Mouse (Mus musculus): ENCODE results near the gene Amph. TPM values are rescaled to one million over a fixed set of nuclear protein-coding genes. Genes with fewer than 3 reads are reported as not detected.

The Amph gene
- 0.33 and 0.69 TPM in 2 replicates for polyA plus RNA-seq (2015; fragmentation: Nextera tagmentation; extraction: Ambion mirVana)

DNA sequence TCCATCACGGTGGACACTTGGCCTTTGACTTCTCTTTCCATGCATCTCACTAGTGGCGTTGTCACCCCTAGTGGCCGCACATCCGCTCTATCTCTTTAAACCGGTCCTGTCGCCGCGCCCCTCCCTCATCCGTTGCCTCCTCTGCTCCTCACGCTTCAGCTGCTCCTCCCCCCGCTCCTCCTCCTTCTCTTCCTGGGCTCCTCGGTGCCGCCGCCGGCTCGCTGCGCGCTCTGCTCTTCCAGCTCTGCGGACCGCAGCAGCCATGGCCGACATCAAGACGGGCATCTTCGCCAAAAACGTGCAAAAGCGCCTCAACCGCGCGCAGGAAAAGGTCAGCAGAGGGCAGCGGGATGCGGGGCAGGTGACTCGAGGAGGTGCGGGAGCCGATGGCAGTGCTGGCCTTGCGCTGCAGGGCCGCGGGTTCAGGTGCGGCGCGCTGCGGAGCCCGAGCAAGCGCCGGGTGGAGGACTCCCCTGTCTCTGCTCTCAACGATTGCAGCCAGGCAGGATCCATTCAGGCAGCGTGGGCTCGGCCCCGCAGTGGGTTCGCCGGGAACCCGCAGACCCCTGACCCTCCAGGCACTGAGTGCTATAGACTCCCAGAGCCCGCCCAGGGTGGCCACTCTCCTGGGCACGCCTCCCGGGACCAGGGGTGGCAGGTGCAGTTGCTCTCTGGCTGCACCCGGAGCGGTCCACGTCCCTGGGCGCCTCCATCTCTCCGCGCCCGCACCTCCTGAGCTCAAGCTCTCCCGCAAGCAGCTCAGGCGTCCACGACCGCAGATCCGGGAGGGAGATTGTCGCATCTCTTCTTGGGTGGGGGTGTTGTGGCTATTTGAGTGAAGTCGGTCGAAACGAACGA is at the start of gene Amph:
Gene Amph (plus strand): TSS at position 35 of the 858 bp plus-strand sequence.

Other genes starting within 250 kb of the Amph start
- 30.6 and 32.5 TPM in 2 replicates for gene Vps41, start 230.9 kb upstream of the Amph start, polyA plus RNA-seq (2015; fragmentation: Nextera tagmentation; extraction: Ambion mirVana)

All from skeletal muscle tissue, postnatal 0 days (tissue).